31 mouse cellular contexts compared by ENCODE assay signal in the genomic region with DNA sequence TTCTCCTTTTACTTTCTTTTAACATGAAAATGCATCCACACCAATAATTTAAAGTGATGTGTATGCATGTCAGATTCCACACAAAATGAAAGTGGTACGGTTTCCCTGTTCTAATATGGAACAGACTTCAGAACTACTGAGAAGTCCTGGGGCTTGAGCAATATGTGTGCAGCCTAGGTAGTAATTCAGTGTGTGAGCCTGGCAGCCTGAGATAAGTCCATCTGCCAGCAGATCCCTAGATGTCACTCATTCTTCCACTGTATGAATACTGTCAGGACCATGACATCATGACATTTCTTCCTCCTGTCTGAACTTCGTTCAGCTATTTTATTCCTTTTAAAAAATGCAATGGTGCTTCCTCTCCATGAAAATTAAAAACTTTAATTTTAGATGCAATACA.
"Had no signal": no experiment of that assay in that cellular context is flagged by ENCODE, and none has a peak within 500 bp of the region (broad histone marks: within the 10 kb centered on the region; RNA-seq: fewer than 3 reads in every experiment).

No protein-coding gene starts in this region.

- H3K9ac ChIP-seq: limb, embryonic 12.5 days; limb, embryonic 13.5 days; limb, embryonic 15.5 days; liver, embryonic 12.5 days; liver, embryonic 13.5 days; liver, embryonic 14.5 days; liver, embryonic 15.5 days; liver, postnatal 0 days; lung, embryonic 14.5 days; lung, embryonic 15.5 days; midbrain, embryonic 12.5 days; midbrain, embryonic 15.5 days; neural tube, embryonic 12.5 days; neural tube, embryonic 13.5 days had no signal

- H3K27me3 ChIP-seq: limb, embryonic 12.5 days; limb, embryonic 13.5 days; limb, embryonic 15.5 days; liver, embryonic 12.5 days; liver, embryonic 13.5 days; liver, embryonic 15.5 days; lung, embryonic 15.5 days; megakaryocyte, embryonic 14.5 days; midbrain, embryonic 12.5 days; midbrain, embryonic 15.5 days; neural tube, embryonic 12.5 days; neural tube, embryonic 13.5 days had no signal

- ATAC-seq: liver, embryonic 12.5 days; liver, postnatal 0 days; lung, postnatal 0 days; midbrain, embryonic 15.5 days; midbrain, embryonic 16.5 days had no signal

- H3K4me1 ChIP-seq: limb, embryonic 12.5 days; limb, embryonic 13.5 days; limb, embryonic 15.5 days; liver, embryonic 12.5 days; liver, embryonic 13.5 days; liver, embryonic 15.5 days; lung, embryonic 15.5 days; megakaryocyte, embryonic 14.5 days; midbrain, embryonic 10.5 days; midbrain, embryonic 12.5 days; midbrain, embryonic 15.5 days; neural tube, embryonic 12.5 days; neural tube, embryonic 13.5 days had no signal

- H3K4me2 ChIP-seq: limb, embryonic 12.5 days; limb, embryonic 13.5 days; limb, embryonic 15.5 days; liver, embryonic 11.5 days; liver, embryonic 12.5 days; liver, embryonic 13.5 days; liver, embryonic 15.5 days; lung, embryonic 14.5 days; lung, embryonic 15.5 days; midbrain, embryonic 11.5 days; midbrain, embryonic 12.5 days; midbrain, embryonic 15.5 days; neural tube, embryonic 12.5 days; neural tube, embryonic 13.5 days had no signal

- DNase-seq: left cerebral cortex, postnatal 4 days; liver; liver, embryonic 13.5 days; liver, postnatal 0 days; lung, adult 18-20 months; lung, adult 2 months; lung, embryonic 14.5 days; lung, postnatal 10 days; lung, postnatal 14 days; lung, postnatal 36 days; lung, postnatal 4 days had no signal

- H3K9me3 ChIP-seq: limb, embryonic 12.5 days; limb, embryonic 13.5 days; limb, embryonic 15.5 days; liver, embryonic 12.5 days; liver, embryonic 13.5 days; liver, embryonic 15.5 days; lung, embryonic 15.5 days; megakaryocyte, embryonic 14.5 days; midbrain, embryonic 10.5 days; midbrain, embryonic 12.5 days; midbrain, embryonic 15.5 days; neural tube, embryonic 12.5 days; neural tube, embryonic 13.5 days had no signal

- H3K27ac ChIP-seq: left cerebral cortex, adult 2 months; limb, embryonic 12.5 days; limb, embryonic 13.5 days; limb, embryonic 15.5 days; liver, embryonic 12.5 days; liver, embryonic 13.5 days; liver, embryonic 14.5 days; liver, embryonic 15.5 days; lung, embryonic 15.5 days; macrophage; midbrain, embryonic 10.5 days; midbrain, embryonic 12.5 days; midbrain, embryonic 15.5 days; neural tube, embryonic 12.5 days; neural tube, embryonic 13.5 days had no signal

- H3K4me3 ChIP-seq: left cerebral cortex, adult 2 months; limb, embryonic 12.5 days; limb, embryonic 13.5 days; limb, embryonic 15.5 days; liver, embryonic 12.5 days; liver, embryonic 13.5 days; liver, embryonic 15.5 days; lung, embryonic 15.5 days; megakaryocyte, embryonic 14.5 days; midbrain, embryonic 10.5 days; midbrain, embryonic 12.5 days; midbrain, embryonic 15.5 days; myocyte; neural tube, embryonic 12.5 days; neural tube, embryonic 13.5 days had no signal

- H3K36me3 ChIP-seq: limb, embryonic 12.5 days; limb, embryonic 13.5 days; limb, embryonic 15.5 days; liver, embryonic 12.5 days; liver, embryonic 13.5 days; liver, embryonic 15.5 days; lung, embryonic 15.5 days; midbrain, embryonic 10.5 days; midbrain, embryonic 12.5 days; midbrain, embryonic 15.5 days; neural tube, embryonic 12.5 days; neural tube, embryonic 13.5 days had no signal
